Mouse (Mus musculus): ENCODE measurements around the gene Panx2. TPM values are rescaled to one million over a fixed set of nuclear protein-coding genes. Genes with fewer than 3 reads are reported as not detected.

The Panx2 gene
- polyA plus RNA-seq, 2 experiments: 0.48 to 2.0 TPM

DNA sequence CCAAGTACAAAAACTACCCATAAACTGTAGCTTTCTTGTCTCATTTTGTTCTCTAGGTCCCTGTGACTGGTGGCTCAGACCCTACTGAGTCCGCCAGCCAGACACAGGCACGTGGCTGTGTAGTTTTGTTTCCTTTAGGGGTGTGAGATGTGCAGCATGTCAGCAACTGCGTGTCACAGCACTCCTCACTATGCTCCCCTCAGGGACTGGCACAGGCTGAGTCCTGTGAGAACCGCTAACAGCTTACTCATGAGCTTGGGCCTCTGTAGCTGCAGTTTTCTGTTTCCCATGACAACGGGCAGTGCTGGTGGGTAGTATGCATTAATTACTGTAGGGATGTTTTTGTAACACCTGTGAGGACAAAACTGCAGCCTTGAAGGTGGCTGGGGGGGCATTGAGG lies 32.6 kb downstream of the Panx2 start:
- peaks cover 6% of the 10 kb centered on the region for H3K4me1 ChIP-seq (ENCODE audit: control insufficient read depth, insufficient read depth, low read length)
- DNase-seq (ENCODE audit: low spot score) (no peak), ATAC-seq (ENCODE audit: low FRiP score, low read depth) (no peak)
- H3K9ac ChIP-seq (ENCODE audit: low read depth, low read length, severe bottlenecking): no peak overlapping the region
- no peak overlapping the region for H3K27ac ChIP-seq (replicated peaks; ENCODE audit: low read depth, low read length)
- H3K4me3 ChIP-seq (replicated peaks; ENCODE audit: low read length): no peak overlapping the region
- no peak for TF ChIP-seq POLR2A (IDR thresholded peaks at IDR 0.05; ENCODE audit: borderline replicate concordance, extremely low read depth, insufficient read depth, insufficient read length)
- no peak overlapping the region for H3K4me2 ChIP-seq (replicated peaks; ENCODE audit: low read depth, low read length, severe bottlenecking)
- WGBS: 77% methylated on average over 5 of the region's 5 CpGs
- no peaks in the 10 kb centered on the region for H3K27me3 ChIP-seq (ENCODE audit: control insufficient read depth, insufficient read depth, low read length)
- peaks cover 59% of the 10 kb centered on the region for H3K36me3 ChIP-seq (ENCODE audit: control insufficient read depth, insufficient read depth, low read length)
- H3K9me3 ChIP-seq (ENCODE audit: control insufficient read depth, low read length): no peaks in the 10 kb centered on the region

DNA sequence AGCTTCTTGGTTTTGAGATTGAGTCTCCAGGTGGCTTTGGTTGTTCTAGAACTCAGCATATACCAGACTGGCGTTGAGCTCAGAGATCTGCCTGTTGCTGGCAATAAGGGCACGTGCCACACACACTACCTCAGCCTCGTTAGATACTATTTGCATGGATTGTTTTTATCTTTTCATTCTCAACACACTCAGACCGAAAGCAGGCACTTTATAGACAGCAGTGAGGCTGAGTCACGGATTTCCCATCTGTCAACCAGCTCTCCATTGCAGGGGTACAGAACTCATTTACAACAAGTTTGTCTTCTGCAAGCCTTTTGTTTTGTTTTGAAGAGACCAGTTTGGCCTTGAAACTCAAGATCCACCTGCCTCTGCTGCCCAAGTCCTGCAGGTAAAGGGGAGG lies 37.9 kb downstream of the Panx2 start:
- 88% methylated on average over 5 of the region's 5 CpGs for WGBS
- Histone ChIP-seq H3K9ac (ENCODE audit: low read depth, low read length, severe bottlenecking) (no peak overlapping the region), H3K27ac (replicated peaks; ENCODE audit: low read depth, low read length) (no peak overlapping the region), H3K9me3 (ENCODE audit: control insufficient read depth, low read length) (no peaks in the 10 kb centered on the region), H3K36me3 (ENCODE audit: control insufficient read depth, insufficient read depth, low read length) (peaks cover 100% of the 10 kb centered on the region), H3K4me2 (replicated peaks; ENCODE audit: low read depth, low read length, severe bottlenecking) (no peak overlapping the region), H3K4me3 (replicated peaks; ENCODE audit: low read length) (no peak overlapping the region), H3K4me1 (ENCODE audit: control insufficient read depth, insufficient read depth, low read length) (no peaks in the 10 kb centered on the region), H3K27me3 (ENCODE audit: control insufficient read depth, insufficient read depth, low read length) (no peaks in the 10 kb centered on the region)
- no peak for TF ChIP-seq POLR2A (IDR thresholded peaks at IDR 0.05; ENCODE audit: borderline replicate concordance, extremely low read depth, insufficient read depth, insufficient read length)
- DNase-seq (ENCODE audit: low spot score) (no peak), ATAC-seq (ENCODE audit: low FRiP score, low read depth) (no peak)

DNA sequence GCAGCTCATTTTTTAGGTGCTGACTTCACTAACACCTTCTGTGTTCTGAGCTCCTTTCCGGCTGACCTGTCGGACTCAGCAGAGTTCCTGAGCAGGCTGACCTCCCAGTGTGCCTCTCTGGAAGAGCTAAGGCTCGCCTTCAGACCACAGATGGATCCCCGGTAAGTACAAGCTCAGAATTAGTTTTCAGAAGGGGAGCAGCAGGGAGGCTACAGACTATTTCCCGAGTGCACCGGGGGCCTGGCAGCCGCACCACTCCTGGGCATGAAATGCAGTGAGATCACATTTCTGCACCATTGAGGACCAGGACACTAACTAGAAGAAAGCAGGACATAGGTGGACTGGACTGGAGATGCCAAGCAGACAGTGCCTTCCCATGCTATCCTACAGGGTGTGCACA lies 39.1 kb downstream of the Panx2 start:
- H3K4me1 ChIP-seq (ENCODE audit: control insufficient read depth, insufficient read depth, low read length): no peaks in the 10 kb centered on the region
- peaks cover 99% of the 10 kb centered on the region for H3K36me3 ChIP-seq (ENCODE audit: control insufficient read depth, insufficient read depth, low read length)
- H3K9ac ChIP-seq (ENCODE audit: low read depth, low read length, severe bottlenecking): no peak overlapping the region
- TF ChIP-seq POLR2A (IDR thresholded peaks at IDR 0.05; ENCODE audit: borderline replicate concordance, extremely low read depth, insufficient read depth, insufficient read length): no peak
- no peak for ATAC-seq (ENCODE audit: low FRiP score, low read depth)
- no peak overlapping the region for H3K27ac ChIP-seq (replicated peaks; ENCODE audit: low read depth, low read length)
- H3K4me2 ChIP-seq (replicated peaks; ENCODE audit: low read depth, low read length, severe bottlenecking): no peak overlapping the region
- DNase-seq (ENCODE audit: low spot score): no peak
- H3K9me3 ChIP-seq (ENCODE audit: control insufficient read depth, low read length): no peaks in the 10 kb centered on the region
- 89% methylated on average over 7 of the region's 7 CpGs for WGBS
- no peaks in the 10 kb centered on the region for H3K27me3 ChIP-seq (ENCODE audit: control insufficient read depth, insufficient read depth, low read length)
- H3K4me3 ChIP-seq (replicated peaks; ENCODE audit: low read length): no peak overlapping the region

DNA sequence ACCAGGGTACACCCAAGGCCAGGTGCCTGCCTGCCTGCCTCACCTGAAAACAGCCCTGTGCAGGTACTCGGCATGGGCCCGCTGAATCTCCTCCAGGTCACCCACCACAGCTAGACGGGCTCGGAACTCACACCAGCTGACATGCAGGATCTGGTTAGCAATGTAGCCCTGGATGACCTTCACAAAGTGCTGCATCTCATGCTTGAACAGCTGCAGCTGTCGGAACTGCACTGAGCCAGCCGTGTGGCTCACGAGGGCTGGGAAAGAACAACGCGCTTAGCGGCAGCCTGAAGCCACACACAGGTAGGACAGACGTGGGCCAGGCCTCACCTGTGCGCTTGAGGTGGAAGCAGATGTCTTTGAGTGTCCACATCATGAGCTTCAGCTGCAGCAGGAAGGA lies 41.3 kb downstream of the Panx2 start:
- no peak for TF ChIP-seq POLR2A (IDR thresholded peaks at IDR 0.05; ENCODE audit: borderline replicate concordance, extremely low read depth, insufficient read depth, insufficient read length)
- Histone ChIP-seq H3K4me3 (replicated peaks; ENCODE audit: low read length) (no peak overlapping the region), H3K4me1 (ENCODE audit: control insufficient read depth, insufficient read depth, low read length) (no peaks in the 10 kb centered on the region), H3K4me2 (replicated peaks; ENCODE audit: low read depth, low read length, severe bottlenecking) (no peak overlapping the region), H3K36me3 (ENCODE audit: control insufficient read depth, insufficient read depth, low read length) (peaks cover 95% of the 10 kb centered on the region), H3K27me3 (ENCODE audit: control insufficient read depth, insufficient read depth, low read length) (no peaks in the 10 kb centered on the region), H3K9ac (ENCODE audit: low read depth, low read length, severe bottlenecking) (no peak overlapping the region), H3K9me3 (ENCODE audit: control insufficient read depth, low read length) (no peaks in the 10 kb centered on the region), H3K27ac (replicated peaks; ENCODE audit: low read depth, low read length) (no peak overlapping the region)
- 98% methylated on average over 12 of the region's 12 CpGs for WGBS
- no peak for DNase-seq (ENCODE audit: low spot score)
- no peak for ATAC-seq (ENCODE audit: low FRiP score, low read depth)

DNA sequence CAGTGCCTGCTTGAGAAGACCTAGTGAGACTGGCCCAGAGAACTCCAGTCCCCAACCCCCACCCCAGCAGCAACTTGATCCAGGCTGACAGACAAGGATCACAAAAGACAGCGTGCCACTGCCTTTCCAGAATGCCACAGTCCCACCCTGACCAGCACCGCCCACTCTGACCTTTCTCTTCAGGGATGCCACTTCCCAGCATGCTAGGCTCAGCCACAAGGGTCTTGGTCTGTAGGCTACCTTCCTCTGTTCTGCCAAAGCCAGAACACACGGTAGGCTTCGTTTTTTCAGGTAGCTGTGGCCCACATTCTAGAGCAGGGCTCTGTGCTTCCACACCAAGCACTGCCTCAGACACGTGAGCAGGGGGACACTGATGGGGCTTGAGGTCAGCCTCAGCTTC lies 43.1 kb downstream of the Panx2 start:
- ATAC-seq (ENCODE audit: low FRiP score, low read depth) (no peak), DNase-seq (ENCODE audit: low spot score) (no peak)
- 83% methylated on average over 5 of the region's 5 CpGs for WGBS
- no peak for TF ChIP-seq POLR2A (IDR thresholded peaks at IDR 0.05; ENCODE audit: borderline replicate concordance, extremely low read depth, insufficient read depth, insufficient read length)
- H3K4me3 ChIP-seq (replicated peaks; ENCODE audit: low read length): no peak overlapping the region
- H3K4me1 ChIP-seq (ENCODE audit: control insufficient read depth, insufficient read depth, low read length): no peaks in the 10 kb centered on the region
- no peaks in the 10 kb centered on the region for H3K27me3 ChIP-seq (ENCODE audit: control insufficient read depth, insufficient read depth, low read length)
- H3K27ac ChIP-seq (replicated peaks; ENCODE audit: low read depth, low read length): no peak overlapping the region
- no peaks in the 10 kb centered on the region for H3K9me3 ChIP-seq (ENCODE audit: control insufficient read depth, low read length)
- H3K9ac ChIP-seq (ENCODE audit: low read depth, low read length, severe bottlenecking): no peak overlapping the region
- H3K36me3 ChIP-seq (ENCODE audit: control insufficient read depth, insufficient read depth, low read length): peaks cover 95% of the 10 kb centered on the region
- no peak overlapping the region for H3K4me2 ChIP-seq (replicated peaks; ENCODE audit: low read depth, low read length, severe bottlenecking)

DNA sequence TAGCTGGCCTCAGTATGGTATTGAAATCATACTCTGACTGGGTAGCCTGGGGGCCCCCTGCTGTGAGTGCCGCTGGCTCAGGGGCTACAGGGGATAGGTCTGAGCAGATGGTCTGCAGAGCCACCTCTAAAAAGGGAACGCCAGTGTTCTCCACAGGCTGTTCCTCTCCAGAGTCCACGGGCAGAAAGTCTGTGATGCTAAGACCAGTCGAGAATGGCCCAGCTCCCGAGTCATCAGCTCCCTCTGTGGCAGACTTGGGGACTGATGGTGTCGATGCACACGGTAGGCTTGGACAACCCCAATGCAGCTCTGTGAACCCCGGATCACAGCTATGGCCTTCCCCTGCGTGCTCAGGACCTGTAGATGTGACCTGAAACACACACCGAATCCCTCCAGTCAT lies 44.4 kb downstream of the Panx2 start:
- Histone ChIP-seq H3K4me3 (replicated peaks; ENCODE audit: low read length) (no peak overlapping the region), H3K27me3 (ENCODE audit: control insufficient read depth, insufficient read depth, low read length) (no peaks in the 10 kb centered on the region), H3K4me2 (replicated peaks; ENCODE audit: low read depth, low read length, severe bottlenecking) (no peak overlapping the region), H3K27ac (replicated peaks; ENCODE audit: low read depth, low read length) (no peak overlapping the region), H3K36me3 (ENCODE audit: control insufficient read depth, insufficient read depth, low read length) (peaks cover 95% of the 10 kb centered on the region), H3K9ac (ENCODE audit: low read depth, low read length, severe bottlenecking) (no peak overlapping the region), H3K9me3 (ENCODE audit: control insufficient read depth, low read length) (no peaks in the 10 kb centered on the region), H3K4me1 (ENCODE audit: control insufficient read depth, insufficient read depth, low read length) (no peaks in the 10 kb centered on the region)
- no peak for ATAC-seq (ENCODE audit: low FRiP score, low read depth)
- DNase-seq (ENCODE audit: low spot score): no peak
- 90% methylated on average over 10 of the region's 10 CpGs for WGBS
- no peak for TF ChIP-seq POLR2A (IDR thresholded peaks at IDR 0.05; ENCODE audit: borderline replicate concordance, extremely low read depth, insufficient read depth, insufficient read length)
